Mouse (Mus musculus) liver, postnatal 0 days (tissue): Measurements from ENCODE around the gene Ano2. TPM values are rescaled to one million over a fixed set of nuclear protein-coding genes. Genes with fewer than 3 reads are reported as not detected.
A peak's percentile ranks its signal among the peaks of the same experiment; 100 is the strongest.

ENCODE experiments used
- ATAC-seq: fragments of 200-750 bp; cut with Nextera tagmentation; 2 replicates; pipeline ENCODE4 v1.8.0; 2017; ENCODE audit warnings: mild to moderate bottlenecking, moderate library complexity
- DNase-seq: peaks from one replicate; pipeline ENCODE4 v3.0.0-alpha.2; 2016
- H3K27ac ChIP-seq: fragments of 300-500 bp; sonication (generic); 2 replicates; pipeline ENCODE4 v1.5.1; 2014; ENCODE audit warnings: antibody characterized with exemption, moderate library complexity, mild to moderate bottlenecking, low read depth
- H3K27me3 ChIP-seq: fragments of 300-500 bp; sonication (generic); 2 replicates; pipeline ENCODE4 v1.6.1; 2014; ENCODE audit warnings: low read length, control low read depth, mixed read lengths; ENCODE audit not compliant: insufficient read depth
- H3K36me3 ChIP-seq: fragments of 300-500 bp; sonication (generic); replicated peaks from 2 replicates; pipeline ENCODE4 v1.6.1; 2014; ENCODE audit warnings: mild to moderate bottlenecking, control low read depth, low read length, moderate library complexity, mixed read lengths; ENCODE audit not compliant: insufficient read depth
- H3K4me1 ChIP-seq: fragments of 300-500 bp; sonication (generic); 2 replicates; pipeline ENCODE4 v1.6.1; 2014; ENCODE audit warnings: antibody characterized with exemption, mild to moderate bottlenecking, control low read depth; ENCODE audit not compliant: insufficient read depth
- H3K4me2 ChIP-seq: fragments of 300-500 bp; sonication (generic); 2 replicates; pipeline ENCODE4 v1.6.1; 2014; ENCODE audit warnings: low read depth, mild to moderate bottlenecking, low read length, moderate library complexity, mixed read lengths
- H3K4me3 ChIP-seq: fragments of 300-500 bp; sonication (generic); 2 replicates; pipeline ENCODE4 v1.5.1; 2014; ENCODE audit warnings: low read depth, low read length
- H3K9ac ChIP-seq: fragments of 300-500 bp; sonication (generic); replicated peaks from 2 replicates; pipeline ENCODE4 v1.6.1; 2014; ENCODE audit warnings: mild to moderate bottlenecking, moderate library complexity
- H3K9me3 ChIP-seq: fragments of 300-500 bp; sonication (generic); 2 replicates; pipeline ENCODE4 v1.6.1; 2016; ENCODE audit warnings: mild to moderate bottlenecking, control low read depth, low read length, mixed read lengths
- CTCF ChIP-seq: sonication (generic); IDR thresholded peaks from 2 replicates; pipeline ENCODE4 v1.5.1; 2016; ENCODE audit warnings: antibody characterized with exemption, low read depth
- EP300 ChIP-seq: IDR thresholded peaks from 2 replicates; pipeline ENCODE4 v1.6.1; 2016; ENCODE audit warnings: antibody characterized with exemption, low read depth, mild to moderate bottlenecking
- WGBS: fragments of 180-500 bp; shearing (Covaris S2); extraction: QIAGEN DNeasy Blood & Tissue Kit; methylation state at CpG from one replicate; pipeline ENCODE4 v1.1.7; 2014; ENCODE audit not compliant: insufficient replicate concordance; 5-methylcytosine and 5-hydroxymethylcytosine counted together
- polyA plus RNA-seq: library from polyadenylated mRNA; unstranded; fragments of >200 nt; fragmentation: Nextera tagmentation; extraction: Ambion mirVana; gene quantifications from 2 replicates; pipeline ENCODE4 v1.2.1, GENCODE M21; 2015

Ano2 gene
- polyA plus RNA-seq, 1 experiment from 2014 or later = not detected

DNA sequence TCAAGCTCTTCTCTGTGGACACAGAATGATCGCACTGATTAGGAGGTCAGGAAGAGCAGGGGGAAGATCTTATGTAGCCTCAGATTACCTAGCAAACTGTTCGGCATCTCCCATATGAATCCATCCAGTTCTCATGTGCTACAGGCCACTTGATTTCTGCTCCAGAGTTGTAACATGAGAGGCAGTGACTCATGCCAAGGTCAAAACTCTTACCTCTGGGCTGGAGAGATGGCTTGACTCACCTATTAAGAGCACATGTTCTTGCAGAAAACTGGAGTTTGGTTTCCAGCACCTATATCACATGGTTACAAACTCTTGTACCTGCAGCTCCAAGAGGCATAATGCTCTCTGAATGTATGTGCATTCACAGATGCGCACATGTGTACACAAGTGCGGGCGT is 289.4 kb downstream of the Ano2 start:
- no peaks in the 10 kb centered on the region for H3K36me3 ChIP-seq
- no peak overlapping the region for H3K27ac ChIP-seq
- H3K4me1 ChIP-seq = no peaks in the 10 kb centered on the region
- no peak overlapping the region for H3K4me2 ChIP-seq
- H3K9ac ChIP-seq = no peak overlapping the region
- DNase-seq = no peak
- no peak for TF ChIP-seq EP300
- TF ChIP-seq CTCF = no peak
- no peaks in the 10 kb centered on the region for H3K9me3 ChIP-seq
- no peak overlapping the region for H3K4me3 ChIP-seq
- no peaks in the 10 kb centered on the region for H3K27me3 ChIP-seq
- WGBS = 85% methylated on average over 5 of the region's 5 CpGs
- no peak for ATAC-seq

DNA sequence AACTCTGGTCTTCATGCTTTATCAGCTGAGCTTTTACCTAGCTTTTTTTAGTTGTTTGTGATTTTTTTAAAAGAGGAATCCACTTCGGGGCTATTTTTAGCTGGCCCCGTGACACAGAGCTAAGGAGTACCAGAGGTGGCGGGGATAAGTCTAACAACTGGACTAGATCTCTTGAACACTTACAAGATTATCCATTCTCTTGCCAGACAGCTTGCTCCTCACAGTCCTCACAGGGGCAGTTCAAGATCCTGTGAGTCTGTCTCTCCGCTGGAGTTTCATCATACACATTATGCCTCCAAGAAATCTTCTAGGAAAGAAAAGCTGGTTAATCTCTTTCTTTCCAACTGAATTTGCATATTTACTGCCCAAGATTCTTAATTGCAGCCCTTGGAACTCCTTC is 293.8 kb downstream of the Ano2 start:
- no peaks in the 10 kb centered on the region for H3K4me1 ChIP-seq
- no peaks in the 10 kb centered on the region for H3K9me3 ChIP-seq
- no peak overlapping the region for H3K27ac ChIP-seq
- H3K27me3 ChIP-seq = no peaks in the 10 kb centered on the region
- WGBS = 73% methylated on average over 4 of the region's 4 CpGs
- no peak for DNase-seq
- no peak overlapping the region for H3K4me3 ChIP-seq
- no peak overlapping the region for H3K4me2 ChIP-seq
- H3K9ac ChIP-seq = no peak overlapping the region
- H3K36me3 ChIP-seq = no peaks in the 10 kb centered on the region
- no peak for ATAC-seq
- TF ChIP-seq EP300 (no peak), CTCF (no peak)

DNA sequence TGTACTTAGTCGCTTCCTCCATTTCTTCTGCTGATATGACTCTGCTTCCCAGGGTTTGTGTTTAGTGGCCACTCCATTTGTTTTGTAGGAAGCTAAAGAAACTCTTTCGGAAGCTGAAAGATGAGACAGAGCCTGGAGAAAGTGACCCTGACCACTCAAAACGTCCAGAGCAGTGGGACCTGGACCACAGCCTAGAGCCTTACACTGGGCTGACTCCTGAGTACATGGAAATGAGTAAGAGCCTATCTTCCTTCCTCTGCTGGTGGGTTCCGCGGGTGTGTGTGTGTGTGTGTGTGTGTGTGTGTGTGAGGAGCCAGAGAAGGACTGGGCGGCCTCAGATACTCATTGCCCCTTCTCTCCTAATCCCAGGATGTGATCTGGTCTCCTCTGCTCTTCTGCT is 302.5 kb downstream of the Ano2 start:
- 17% methylated on average over 6 of the region's 6 CpGs for WGBS
- Histone ChIP-seq H3K4me1 (no peaks in the 10 kb centered on the region), H3K36me3 (no peaks in the 10 kb centered on the region), H3K4me3 (no peak overlapping the region), H3K4me2 (no peak overlapping the region), H3K9ac (no peak overlapping the region), H3K9me3 (no peaks in the 10 kb centered on the region), H3K27me3 (no peaks in the 10 kb centered on the region), H3K27ac (no peak overlapping the region)
- no peak for TF ChIP-seq EP300
- TF ChIP-seq CTCF = no peak
- no peak for DNase-seq
- ATAC-seq = peak; percentile 38; the same call in 1 of the 2 replicates

DNA sequence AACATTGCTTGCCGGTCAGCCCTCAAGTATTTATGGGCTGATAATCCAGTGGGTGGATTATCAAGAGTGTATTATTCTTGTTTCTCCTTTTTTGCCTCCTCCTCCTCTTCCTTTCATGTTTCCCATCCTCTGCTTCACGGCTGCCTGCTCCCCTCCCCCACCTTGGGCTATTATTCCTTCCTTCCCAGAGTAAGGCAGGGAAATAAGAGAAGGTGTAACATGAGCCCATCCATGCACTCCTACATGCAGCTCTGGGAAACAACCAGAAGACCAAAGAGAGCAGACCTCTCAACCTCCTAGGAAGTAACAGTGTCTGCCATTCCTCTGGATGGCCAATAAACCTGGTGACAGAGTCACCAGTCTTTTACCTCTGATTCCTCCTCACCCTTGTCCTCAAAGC is 311.6 kb downstream of the Ano2 start:
- Histone ChIP-seq H3K9me3 (no peaks in the 10 kb centered on the region), H3K4me1 (no peaks in the 10 kb centered on the region), H3K27ac (no peak overlapping the region), H3K36me3 (no peaks in the 10 kb centered on the region), H3K27me3 (no peaks in the 10 kb centered on the region), H3K4me2 (no peak overlapping the region), H3K4me3 (no peak overlapping the region), H3K9ac (no peak overlapping the region)
- no peak for TF ChIP-seq EP300
- TF ChIP-seq CTCF = no peak
- WGBS = 45% methylated on average over 2 of the region's 2 CpGs
- ATAC-seq = no peak
- no peak for DNase-seq

DNA sequence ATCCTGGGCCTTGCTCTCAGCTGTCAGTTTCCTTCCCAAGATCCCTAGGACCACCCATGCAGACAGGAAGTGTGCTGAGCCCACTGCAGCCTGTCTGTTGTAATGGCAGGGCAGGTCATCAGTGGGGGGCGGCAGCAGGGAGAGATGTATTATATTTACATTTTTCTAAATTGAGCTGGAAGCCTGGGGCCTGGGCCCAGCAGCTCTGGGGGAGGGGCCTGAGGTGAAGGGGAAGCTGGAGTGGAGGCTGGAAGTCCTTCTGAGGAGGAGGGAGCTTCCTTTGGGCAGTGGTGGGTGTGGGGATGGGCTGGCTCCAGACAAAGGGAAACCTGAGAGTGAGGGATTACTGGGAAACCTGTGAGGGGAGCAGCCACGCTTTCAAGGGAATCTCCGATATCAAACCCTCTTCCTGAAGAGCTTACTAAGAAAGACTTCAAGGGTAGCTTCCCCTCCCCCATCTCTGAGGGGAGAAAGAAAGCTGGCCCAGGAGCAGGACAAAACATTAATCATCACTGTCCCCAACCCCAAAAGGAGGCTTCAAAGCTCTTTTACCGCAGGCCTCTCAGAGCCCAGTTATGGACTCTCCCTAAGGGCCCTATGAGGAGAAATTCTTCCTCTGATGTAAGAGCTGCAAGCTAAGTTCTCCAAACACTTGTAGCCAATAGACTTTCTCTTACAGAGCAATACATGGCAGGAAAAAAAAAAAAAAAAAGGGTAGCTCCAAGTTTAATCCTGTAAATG is 313.0 kb downstream of the Ano2 start:
- Histone ChIP-seq H3K4me1 (no peaks in the 10 kb centered on the region), H3K9ac (no peak overlapping the region), H3K4me3 (no peak overlapping the region), H3K9me3 (no peaks in the 10 kb centered on the region), H3K27me3 (no peaks in the 10 kb centered on the region), H3K36me3 (no peaks in the 10 kb centered on the region), H3K4me2 (no peak overlapping the region), H3K27ac (no peak overlapping the region)
- DNase-seq (no peak), ATAC-seq (no peak)
- no peak for TF ChIP-seq EP300
- TF ChIP-seq CTCF = no peak
- WGBS = 40% methylated on average over 4 of the region's 4 CpGs

DNA sequence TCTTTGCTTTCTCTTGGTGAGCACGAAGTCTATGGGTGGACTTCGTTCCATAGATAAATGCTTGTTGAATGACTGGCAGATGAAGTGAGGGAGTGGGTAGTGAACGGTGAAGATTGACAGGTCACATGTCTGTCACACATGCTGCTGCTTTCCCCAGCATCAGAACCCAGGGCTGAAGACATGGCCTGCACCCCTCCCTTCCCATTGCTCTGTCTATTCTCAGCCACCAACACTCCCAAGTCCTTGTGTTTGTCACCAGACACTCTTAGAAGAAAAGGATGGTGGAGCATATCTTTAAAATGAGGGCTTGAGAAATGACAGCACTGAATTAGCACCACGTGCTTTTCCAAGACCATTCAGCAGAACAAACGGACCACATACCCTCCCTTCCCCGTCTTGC is 316.4 kb downstream of the Ano2 start:
- no peak for TF ChIP-seq CTCF
- no peak for TF ChIP-seq EP300
- H3K27me3 ChIP-seq = no peaks in the 10 kb centered on the region
- H3K36me3 ChIP-seq = no peaks in the 10 kb centered on the region
- DNase-seq (no peak), ATAC-seq (no peak)
- H3K4me3 ChIP-seq = no peak overlapping the region
- WGBS = 70% methylated on average over 6 of the region's 6 CpGs
- no peaks in the 10 kb centered on the region for H3K4me1 ChIP-seq
- no peaks in the 10 kb centered on the region for H3K9me3 ChIP-seq
- H3K27ac ChIP-seq = no peak overlapping the region
- no peak overlapping the region for H3K9ac ChIP-seq
- no peak overlapping the region for H3K4me2 ChIP-seq

DNA sequence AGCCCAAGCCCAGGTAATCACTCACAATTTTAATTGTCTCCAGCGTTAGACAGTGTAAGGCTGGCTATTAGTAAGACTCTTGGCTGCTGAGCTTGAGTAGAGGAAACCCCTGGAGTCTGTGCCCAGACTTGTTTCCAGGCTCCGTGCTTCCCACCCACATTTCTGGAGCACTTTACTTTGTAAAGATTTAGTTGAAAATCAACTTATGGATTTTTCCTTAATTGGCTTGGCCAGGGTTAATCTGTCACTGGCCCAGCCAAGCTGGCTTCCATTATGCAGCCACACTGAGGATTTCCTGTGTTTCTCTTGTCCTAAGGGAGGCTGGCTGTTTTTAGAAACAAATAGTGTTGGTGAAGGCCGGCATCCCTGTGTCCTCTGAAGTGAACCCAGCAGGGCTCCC is 318.9 kb downstream of the Ano2 start:
- Histone ChIP-seq H3K36me3 (no peaks in the 10 kb centered on the region), H3K9ac (no peak overlapping the region), H3K27me3 (no peaks in the 10 kb centered on the region), H3K4me1 (no peaks in the 10 kb centered on the region), H3K4me3 (no peak overlapping the region), H3K27ac (no peak overlapping the region), H3K9me3 (no peaks in the 10 kb centered on the region), H3K4me2 (no peak overlapping the region)
- no peak for ATAC-seq
- WGBS = 43% methylated on average over 3 of the region's 3 CpGs
- TF ChIP-seq CTCF (no peak), EP300 (no peak)
- DNase-seq = no peak
